Mouse (Mus musculus): ENCODE results near the gene Sytl3. TPM values are rescaled to one million over a fixed set of nuclear protein-coding genes. Genes with fewer than 3 reads are reported as not detected.

Gene Sytl3
- polyA plus RNA-seq, 1 experiment from 2014 or later = 0.82 TPM

- Histone ChIP-seq H3K4me2 (ENCODE audit: low read length) (no peak overlapping the region), H3K9ac (ENCODE audit: low read depth, low read length) (no peak overlapping the region), H3K27me3 (ENCODE audit: control insufficient read depth, insufficient read depth, low read depth, low read length) (no peaks in the 10 kb centered on the region), H3K36me3 (ENCODE audit: control insufficient read depth, insufficient read depth, low read length) (no peaks in the 10 kb centered on the region), H3K27ac (ENCODE audit: low read length) (no peak overlapping the region), H3K9me3 (replicated peaks; ENCODE audit: control insufficient read depth, low read length, poor library complexity, severe bottlenecking) (no peaks in the 10 kb centered on the region), H3K4me3 (ENCODE audit: low read depth, low read length) (no peak overlapping the region), H3K4me1 (ENCODE audit: control insufficient read depth, insufficient read depth, low read length) (peaks cover 8% of the 10 kb centered on the region; the same call in 1 of the 2 replicates)
- WGBS = 19% methylated on average over 15 of the region's 15 CpGs
- no peak for ATAC-seq
Observed at GRCm38 (mm10) chr17:6736306-6737272, 77.7 kb downstream of the Sytl3 start.

- Histone ChIP-seq H3K27me3 (ENCODE audit: control insufficient read depth, insufficient read depth, low read depth, low read length) (no peaks in the 10 kb centered on the region), H3K27ac (ENCODE audit: low read length) (no peak overlapping the region)
- 69% methylated on average over 12 of the region's 12 CpGs for WGBS
Observed at GRCm38 (mm10) chr17:6737273-6737997, 78.5 kb downstream of the Sytl3 start.

GRCm38 (mm10) chr17:6738836-6739235, 79.9 kb downstream of the Sytl3 start:
- WGBS = 91% methylated on average over 7 of the region's 7 CpGs
- Histone ChIP-seq H3K4me2 (ENCODE audit: low read length) (no peak overlapping the region), H3K27ac (ENCODE audit: low read length) (no peak overlapping the region), H3K4me3 (ENCODE audit: low read depth, low read length) (no peak overlapping the region), H3K4me1 (ENCODE audit: control insufficient read depth, insufficient read depth, low read length) (peaks cover 16% of the 10 kb centered on the region), H3K9ac (ENCODE audit: low read depth, low read length) (no peak overlapping the region), H3K27me3 (ENCODE audit: control insufficient read depth, insufficient read depth, low read depth, low read length) (no peaks in the 10 kb centered on the region), H3K36me3 (ENCODE audit: control insufficient read depth, insufficient read depth, low read length) (no peaks in the 10 kb centered on the region), H3K9me3 (replicated peaks; ENCODE audit: control insufficient read depth, low read length, poor library complexity, severe bottlenecking) (no peaks in the 10 kb centered on the region)
- ATAC-seq = no peak

More at GRCm38 (mm10) chr17:6737273-6737997, 78.5 kb downstream of the Sytl3 start:
- Histone ChIP-seq H3K4me2 (ENCODE audit: low read length) (no peak overlapping the region), H3K4me1 (ENCODE audit: control insufficient read depth, insufficient read depth, low read length) (peaks cover 16% of the 10 kb centered on the region), H3K36me3 (ENCODE audit: control insufficient read depth, insufficient read depth, low read length) (no peaks in the 10 kb centered on the region), H3K9me3 (replicated peaks; ENCODE audit: control insufficient read depth, low read length, poor library complexity, severe bottlenecking) (no peaks in the 10 kb centered on the region), H3K9ac (ENCODE audit: low read depth, low read length) (no peak overlapping the region), H3K4me3 (ENCODE audit: low read depth, low read length) (no peak overlapping the region)
- no peak for ATAC-seq

GRCm38 (mm10) chr17:6739266-6739665, 80.4 kb downstream of the Sytl3 start:
- Histone ChIP-seq H3K9ac (ENCODE audit: low read depth, low read length) (no peak overlapping the region), H3K9me3 (replicated peaks; ENCODE audit: control insufficient read depth, low read length, poor library complexity, severe bottlenecking) (no peaks in the 10 kb centered on the region), H3K4me2 (ENCODE audit: low read length) (no peak overlapping the region), H3K4me3 (ENCODE audit: low read depth, low read length) (no peak overlapping the region), H3K4me1 (ENCODE audit: control insufficient read depth, insufficient read depth, low read length) (peaks cover 16% of the 10 kb centered on the region), H3K36me3 (ENCODE audit: control insufficient read depth, insufficient read depth, low read length) (no peaks in the 10 kb centered on the region), H3K27me3 (ENCODE audit: control insufficient read depth, insufficient read depth, low read depth, low read length) (no peaks in the 10 kb centered on the region), H3K27ac (ENCODE audit: low read length) (no peak overlapping the region)
- ATAC-seq = no peak
- 89% methylated on average over 13 of the region's 13 CpGs for WGBS

- Histone ChIP-seq H3K9me3 (replicated peaks; ENCODE audit: control insufficient read depth, low read length, poor library complexity, severe bottlenecking) (no peaks in the 10 kb centered on the region), H3K4me1 (ENCODE audit: control insufficient read depth, insufficient read depth, low read length) (peaks cover 16% of the 10 kb centered on the region), H3K27ac (ENCODE audit: low read length) (no peak overlapping the region), H3K9ac (ENCODE audit: low read depth, low read length) (no peak overlapping the region), H3K4me2 (ENCODE audit: low read length) (no peak overlapping the region), H3K36me3 (ENCODE audit: control insufficient read depth, insufficient read depth, low read length) (no peaks in the 10 kb centered on the region), H3K4me3 (ENCODE audit: low read depth, low read length) (no peak overlapping the region), H3K27me3 (ENCODE audit: control insufficient read depth, insufficient read depth, low read depth, low read length) (no peaks in the 10 kb centered on the region)
- ATAC-seq = no peak
- 91% methylated on average over 15 of the region's 15 CpGs for WGBS
Observed at GRCm38 (mm10) chr17:6739756-6740155, 80.9 kb downstream of the Sytl3 start.

- ATAC-seq = no peak
- H3K4me1 ChIP-seq (ENCODE audit: control insufficient read depth, insufficient read depth, low read length) = peaks cover 20% of the 10 kb centered on the region
- WGBS = 63% methylated on average over 19 of the region's 19 CpGs
- H3K9ac ChIP-seq (ENCODE audit: low read depth, low read length) = no peak overlapping the region
- no peaks in the 10 kb centered on the region for H3K27me3 ChIP-seq (ENCODE audit: control insufficient read depth, insufficient read depth, low read depth, low read length)
- H3K4me3 ChIP-seq (ENCODE audit: low read depth, low read length) = no peak overlapping the region
- no peaks in the 10 kb centered on the region for H3K9me3 ChIP-seq (replicated peaks; ENCODE audit: control insufficient read depth, low read length, poor library complexity, severe bottlenecking)
- H3K36me3 ChIP-seq (ENCODE audit: control insufficient read depth, insufficient read depth, low read length) = no peaks in the 10 kb centered on the region
- no peak overlapping the region for H3K4me2 ChIP-seq (ENCODE audit: low read length)
- no peak overlapping the region for H3K27ac ChIP-seq (ENCODE audit: low read length)
Observed at GRCm38 (mm10) chr17:6740331-6741170, 81.7 kb downstream of the Sytl3 start.

GRCm38 (mm10) chr17:6741271-6741670, 82.4 kb downstream of the Sytl3 start:
- 81% methylated on average over 12 of the region's 12 CpGs for WGBS
- Histone ChIP-seq H3K9ac (ENCODE audit: low read depth, low read length) (no peak overlapping the region), H3K27ac (ENCODE audit: low read length) (no peak overlapping the region), H3K9me3 (replicated peaks; ENCODE audit: control insufficient read depth, low read length, poor library complexity, severe bottlenecking) (no peaks in the 10 kb centered on the region), H3K4me1 (ENCODE audit: control insufficient read depth, insufficient read depth, low read length) (peaks cover 27% of the 10 kb centered on the region), H3K4me2 (ENCODE audit: low read length) (no peak overlapping the region), H3K36me3 (ENCODE audit: control insufficient read depth, insufficient read depth, low read length) (no peaks in the 10 kb centered on the region), H3K4me3 (ENCODE audit: low read depth, low read length) (no peak overlapping the region), H3K27me3 (ENCODE audit: control insufficient read depth, insufficient read depth, low read depth, low read length) (no peaks in the 10 kb centered on the region)
- no peak for ATAC-seq

GRCm38 (mm10) chr17:6742083-6743038, 83.5 kb downstream of the Sytl3 start:
- Histone ChIP-seq H3K4me1 (ENCODE audit: control insufficient read depth, insufficient read depth, low read length) (peaks cover 29% of the 10 kb centered on the region), H3K36me3 (ENCODE audit: control insufficient read depth, insufficient read depth, low read length) (no peaks in the 10 kb centered on the region), H3K4me3 (ENCODE audit: low read depth, low read length) (no peak overlapping the region), H3K27me3 (ENCODE audit: control insufficient read depth, insufficient read depth, low read depth, low read length) (no peaks in the 10 kb centered on the region), H3K4me2 (ENCODE audit: low read length) (no peak overlapping the region), H3K9ac (ENCODE audit: low read depth, low read length) (0 out of 2 replicates have a peak overlapping the region, but pooled peaks have one; percentile 16), H3K27ac (ENCODE audit: low read length) (no peak overlapping the region), H3K9me3 (replicated peaks; ENCODE audit: control insufficient read depth, low read length, poor library complexity, severe bottlenecking) (no peaks in the 10 kb centered on the region)
- 64% methylated on average over 33 of the region's 33 CpGs for WGBS
- ATAC-seq = no peak

Data from midbrain, embryonic 16.5 days (tissue).